Mouse (Mus musculus) heart, embryonic 15.5 days (tissue): Measurements from ENCODE around the gene Rasgrp1. TPM values are rescaled to one million over a fixed set of nuclear protein-coding genes. Genes with fewer than 3 reads are reported as not detected.

ENCODE experiments used
- ATAC-seq: fragments of 200-750 bp; cut with Nextera tagmentation; replicated peaks from 2 replicates; pipeline ENCODE4 v1.8.0; 2017; ENCODE audit warnings: low read depth, moderate TSS enrichment; ENCODE audit not compliant: insufficient number of reproducible peaks, insufficient read depth, low FRiP score
- H3K27ac ChIP-seq: fragments of 300-500 bp; sonication (generic); 2 replicates; pipeline ENCODE4 v1.5.1; 2015; ENCODE audit warnings: mild to moderate bottlenecking, inconsistent platforms
- H3K27me3 ChIP-seq: fragments of 300-500 bp; sonication (generic); 2 replicates; pipeline ENCODE4 v1.6.1; 2015; ENCODE audit warnings: inconsistent platforms
- H3K36me3 ChIP-seq: fragments of 300-500 bp; sonication (generic); 2 replicates; pipeline ENCODE4 v1.6.1; 2015; ENCODE audit warnings: mild to moderate bottlenecking, inconsistent platforms
- H3K4me1 ChIP-seq: fragments of 300-500 bp; sonication (generic); replicated peaks from 2 replicates; pipeline ENCODE4 v1.6.1; 2015; ENCODE audit warnings: inconsistent platforms
- H3K4me2 ChIP-seq: fragments of 300-500 bp; sonication (generic); 2 replicates; pipeline ENCODE4 v1.6.1; 2015; ENCODE audit warnings: inconsistent platforms, mild to moderate bottlenecking, moderate library complexity
- H3K4me3 ChIP-seq: fragments of 300-500 bp; sonication (generic); 2 replicates; pipeline ENCODE4 v1.5.1; 2015; ENCODE audit warnings: mild to moderate bottlenecking, inconsistent platforms
- H3K9ac ChIP-seq: fragments of 300-500 bp; sonication (generic); 2 replicates; pipeline ENCODE4 v1.6.1; 2015; ENCODE audit warnings: mild to moderate bottlenecking, inconsistent platforms
- H3K9me3 ChIP-seq: fragments of 300-500 bp; sonication (generic); replicated peaks from 2 replicates; pipeline ENCODE4 v1.6.1; 2016; ENCODE audit warnings: inconsistent platforms
- WGBS: fragments of 180-500 bp; shearing (Covaris S2); methylation state at CpG from one replicate; pipeline ENCODE4 v1.1.7; 2015; ENCODE audit warnings: mixed read lengths; 5-methylcytosine and 5-hydroxymethylcytosine counted together
- polyA plus RNA-seq: library from polyadenylated mRNA; unstranded; fragments of >200 nt; fragmentation: Nextera tagmentation; extraction: Ambion mirVana; gene quantifications from 2 replicates; pipeline ENCODE4 v1.2.1, GENCODE M21; 2015

Gene Rasgrp1
- polyA plus RNA-seq, 1 experiment from 2014 or later: 0.19 TPM

DNA sequence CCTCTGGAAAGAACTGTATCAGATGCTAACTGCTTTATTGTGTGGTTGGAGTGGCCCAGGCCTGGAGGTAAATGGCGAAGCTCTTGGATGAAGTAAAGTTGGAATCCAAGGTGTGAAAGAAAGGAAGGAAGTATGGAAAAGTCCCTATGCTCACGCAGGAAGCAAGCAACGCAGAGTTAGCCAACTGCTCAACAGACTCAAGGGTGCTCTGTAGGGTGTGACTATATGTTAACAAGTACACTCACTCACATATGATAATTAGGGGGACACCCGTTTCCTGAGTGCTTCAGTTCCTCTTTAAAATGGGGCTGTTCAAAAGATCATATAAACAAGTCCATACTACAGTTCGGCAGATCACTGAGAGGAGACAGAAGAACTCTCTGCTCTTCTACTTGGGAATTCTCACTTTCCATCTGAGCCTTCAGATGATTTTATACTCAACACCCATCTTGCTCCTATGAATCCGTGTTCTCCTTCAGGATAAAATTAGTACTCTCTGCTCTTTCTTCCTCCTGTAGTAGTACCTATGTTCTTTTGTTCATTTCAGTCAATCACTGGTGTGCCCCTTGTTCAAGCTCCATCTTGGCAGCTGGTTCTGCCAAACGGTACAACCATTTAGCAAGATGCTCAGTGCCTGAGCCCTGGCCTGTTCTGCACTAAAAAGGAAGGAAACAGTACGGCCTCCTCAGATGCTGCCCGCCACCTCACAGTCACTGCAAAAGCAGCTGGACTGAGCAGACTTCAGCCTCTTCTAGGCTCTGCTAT is 14.1 kb downstream of the Rasgrp1 start:
- no peaks in the 10 kb centered on the region for H3K4me1 ChIP-seq
- ATAC-seq: no peak
- no peak overlapping the region for H3K9ac ChIP-seq
- H3K27ac ChIP-seq: no peak overlapping the region
- H3K27me3 ChIP-seq: no peaks in the 10 kb centered on the region
- H3K9me3 ChIP-seq: no peaks in the 10 kb centered on the region
- H3K4me2 ChIP-seq: no peak overlapping the region
- 72% methylated on average over 9 of the region's 9 CpGs for WGBS
- H3K36me3 ChIP-seq: no peaks in the 10 kb centered on the region
- H3K4me3 ChIP-seq: no peak overlapping the region

DNA sequence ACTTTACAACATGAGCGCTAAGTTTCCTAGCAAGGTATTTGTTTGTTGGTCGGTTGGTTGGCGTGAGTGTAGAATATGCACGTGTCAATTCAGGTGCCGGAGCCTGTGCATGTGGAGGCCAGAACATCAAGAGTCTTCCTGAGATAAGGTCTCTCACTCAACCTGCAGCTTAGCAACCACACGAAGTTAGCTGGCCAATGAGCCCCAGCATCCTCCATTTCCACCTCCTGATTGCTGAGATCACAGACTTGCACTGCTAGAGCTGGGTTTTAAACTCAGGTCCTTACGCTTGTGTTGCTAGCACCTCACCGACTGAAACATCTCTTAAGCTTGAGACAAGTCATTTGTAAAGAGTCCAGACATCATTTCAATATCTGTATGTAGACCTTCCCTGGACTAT is 20.4 kb downstream of the Rasgrp1 start:
- WGBS: 81% methylated on average over 8 of the region's 8 CpGs
- Histone ChIP-seq H3K4me3 (no peak overlapping the region), H3K4me1 (no peaks in the 10 kb centered on the region), H3K9ac (no peak overlapping the region), H3K9me3 (no peaks in the 10 kb centered on the region), H3K27ac (no peak overlapping the region), H3K27me3 (no peaks in the 10 kb centered on the region), H3K4me2 (no peak overlapping the region), H3K36me3 (no peaks in the 10 kb centered on the region)
- no peak for ATAC-seq

DNA sequence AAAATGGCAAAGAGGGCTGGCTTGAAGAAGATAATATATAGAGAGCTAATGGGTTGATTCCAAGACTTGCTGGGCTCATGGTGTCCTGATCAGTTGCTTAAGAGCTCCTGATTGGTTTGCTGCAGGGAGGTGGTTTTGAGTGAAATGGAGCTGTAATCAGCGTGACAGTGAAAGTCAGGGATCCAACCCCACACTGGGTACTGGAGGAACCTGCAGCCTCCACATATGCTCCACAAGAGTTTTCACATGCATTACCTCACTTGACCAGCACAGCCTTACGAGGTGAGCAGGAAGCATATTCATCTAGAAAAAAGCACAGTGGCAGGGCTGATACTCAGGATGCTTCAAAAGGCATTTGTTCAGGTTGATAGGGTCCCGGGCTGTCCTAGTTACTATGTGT is 21.6 kb downstream of the Rasgrp1 start:
- Histone ChIP-seq H3K9me3 (no peaks in the 10 kb centered on the region), H3K9ac (no peak overlapping the region)
- ATAC-seq: no peak

GRCm38 (mm10) chr2:117318991-117319390 is 23.8 kb downstream of the Rasgrp1 start:
- ATAC-seq: no peak

More for the DNA sequence above, 21.6 kb downstream of the Rasgrp1 start:
- H3K4me1 ChIP-seq: no peaks in the 10 kb centered on the region
- no peaks in the 10 kb centered on the region for H3K36me3 ChIP-seq
- H3K27ac ChIP-seq: no peak overlapping the region
- H3K27me3 ChIP-seq: no peaks in the 10 kb centered on the region
- H3K4me2 ChIP-seq: no peak overlapping the region
- WGBS: 81% methylated on average over 3 of the region's 3 CpGs
- H3K4me3 ChIP-seq: no peak overlapping the region

GRCm38 (mm10) chr2:117313586-117314235 is 29.1 kb downstream of the Rasgrp1 start:
- H3K27ac ChIP-seq: no peak overlapping the region
- 83% methylated on average over 5 of the region's 5 CpGs for WGBS
- ATAC-seq: no peak
- no peak overlapping the region for H3K9ac ChIP-seq
- H3K27me3 ChIP-seq: no peaks in the 10 kb centered on the region
- no peaks in the 10 kb centered on the region for H3K9me3 ChIP-seq
- H3K4me1 ChIP-seq: no peaks in the 10 kb centered on the region
- no peaks in the 10 kb centered on the region for H3K36me3 ChIP-seq
- no peak overlapping the region for H3K4me3 ChIP-seq
- no peak overlapping the region for H3K4me2 ChIP-seq

More at GRCm38 (mm10) chr2:117318991-117319390, 23.8 kb downstream of the Rasgrp1 start:
- Histone ChIP-seq H3K9ac (no peak overlapping the region), H3K4me1 (no peaks in the 10 kb centered on the region), H3K36me3 (no peaks in the 10 kb centered on the region), H3K27ac (no peak overlapping the region), H3K9me3 (no peaks in the 10 kb centered on the region), H3K4me2 (no peak overlapping the region), H3K27me3 (no peaks in the 10 kb centered on the region), H3K4me3 (no peak overlapping the region)
- 77% methylated on average over 3 of the region's 3 CpGs for WGBS

DNA sequence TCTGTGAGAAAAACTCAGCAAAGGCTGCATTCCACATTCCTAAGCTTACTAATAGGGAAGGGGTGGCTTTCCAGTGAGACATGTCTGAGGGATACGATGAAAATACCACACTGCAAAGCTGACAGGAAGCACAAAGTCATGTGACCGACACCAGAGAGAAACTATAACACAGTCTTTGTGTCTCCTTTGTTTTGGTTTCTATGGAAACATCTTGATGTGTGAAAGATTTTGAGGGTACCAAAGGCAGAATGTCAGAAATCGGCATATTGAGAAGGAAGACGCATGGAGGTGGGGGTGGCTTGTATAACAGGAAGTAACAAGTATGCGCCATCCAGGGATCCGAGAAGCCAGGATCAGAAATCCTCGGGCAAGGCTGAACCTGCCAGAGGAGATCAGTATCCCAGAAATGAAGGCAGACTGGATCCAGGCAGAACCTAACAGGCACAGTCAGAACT is 30.3 kb downstream of the Rasgrp1 start:
- no peak overlapping the region for H3K27ac ChIP-seq
- no peak for ATAC-seq
- WGBS: 70% methylated on average over 7 of the region's 7 CpGs

DNA sequence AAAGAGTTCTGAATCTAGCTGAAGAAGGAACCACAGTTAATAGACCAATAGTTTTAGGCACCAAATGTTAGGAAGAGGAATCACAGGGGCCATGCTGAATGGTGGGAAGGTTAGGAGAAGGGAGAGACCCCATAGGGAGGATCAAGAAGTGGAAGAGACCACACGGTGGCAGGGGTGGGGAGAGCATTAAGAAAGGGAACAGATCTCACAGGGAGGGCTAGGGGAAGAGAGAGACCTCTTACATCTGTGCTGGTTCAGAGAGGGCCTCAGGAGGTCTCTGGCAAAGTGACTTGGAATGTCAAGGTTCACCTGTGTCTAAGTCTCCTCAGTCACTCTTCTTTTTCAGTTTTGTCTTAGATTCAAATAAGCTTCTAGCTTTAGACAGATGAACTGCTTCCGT is 30.8 kb downstream of the Rasgrp1 start:
- no peak overlapping the region for H3K9ac ChIP-seq
- no peak overlapping the region for H3K4me3 ChIP-seq
- no peak for ATAC-seq
- no peaks in the 10 kb centered on the region for H3K36me3 ChIP-seq
- H3K27ac ChIP-seq: no peak overlapping the region
- no peak overlapping the region for H3K4me2 ChIP-seq
- 42% methylated on average over 2 of the region's 2 CpGs for WGBS
- no peaks in the 10 kb centered on the region for H3K27me3 ChIP-seq
- no peaks in the 10 kb centered on the region for H3K9me3 ChIP-seq
- no peaks in the 10 kb centered on the region for H3K4me1 ChIP-seq

More for the DNA sequence above, 30.3 kb downstream of the Rasgrp1 start:
- H3K9ac ChIP-seq: no peak overlapping the region
- no peak overlapping the region for H3K4me3 ChIP-seq
- no peaks in the 10 kb centered on the region for H3K36me3 ChIP-seq
- no peaks in the 10 kb centered on the region for H3K27me3 ChIP-seq
- H3K4me2 ChIP-seq: no peak overlapping the region
- no peaks in the 10 kb centered on the region for H3K9me3 ChIP-seq
- H3K4me1 ChIP-seq: no peaks in the 10 kb centered on the region

DNA sequence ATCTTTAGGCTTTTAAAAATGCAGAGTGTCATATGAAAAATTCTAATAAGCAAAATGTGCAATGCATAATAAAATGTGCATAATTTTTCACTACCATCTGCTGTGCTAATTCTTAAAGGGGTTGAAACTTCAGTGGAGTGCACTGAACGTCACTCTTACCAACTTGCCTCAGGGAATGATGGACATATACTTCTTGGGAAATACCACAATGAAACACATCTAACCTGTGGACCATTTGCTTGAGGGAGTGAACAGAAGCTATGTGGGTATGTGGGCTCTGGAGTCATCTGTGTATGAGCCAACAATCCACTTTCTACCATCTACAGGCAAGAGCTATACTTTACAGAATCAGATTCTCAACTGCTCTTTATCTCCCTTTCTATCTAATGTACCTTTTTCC is 31.5 kb downstream of the Rasgrp1 start:
- Histone ChIP-seq H3K9me3 (no peaks in the 10 kb centered on the region), H3K9ac (no peak overlapping the region), H3K4me1 (no peaks in the 10 kb centered on the region), H3K36me3 (no peaks in the 10 kb centered on the region), H3K27me3 (no peaks in the 10 kb centered on the region), H3K4me3 (no peak overlapping the region), H3K27ac (no peak overlapping the region), H3K4me2 (no peak overlapping the region)
- ATAC-seq: no peak
- WGBS: 57% methylated on average over 1 of the region's 1 CpGs

GRCm38 (mm10) chr2:117309046-117309445 is 33.8 kb downstream of the Rasgrp1 start:
- Histone ChIP-seq H3K4me3 (no peak overlapping the region), H3K36me3 (no peaks in the 10 kb centered on the region), H3K9ac (no peak overlapping the region), H3K27ac (no peak overlapping the region), H3K4me2 (no peak overlapping the region), H3K9me3 (no peaks in the 10 kb centered on the region), H3K27me3 (no peaks in the 10 kb centered on the region), H3K4me1 (no peaks in the 10 kb centered on the region)
- 74% methylated on average over 2 of the region's 2 CpGs for WGBS
- ATAC-seq: no peak

GRCm38 (mm10) chr2:117307959-117308358 is 34.8 kb downstream of the Rasgrp1 start:
- no peak overlapping the region for H3K27ac ChIP-seq
- H3K4me1 ChIP-seq: no peaks in the 10 kb centered on the region
- 83% methylated on average over 3 of the region's 3 CpGs for WGBS
- H3K4me3 ChIP-seq: no peak overlapping the region
- no peak overlapping the region for H3K9ac ChIP-seq
- no peaks in the 10 kb centered on the region for H3K36me3 ChIP-seq
- no peaks in the 10 kb centered on the region for H3K9me3 ChIP-seq
- H3K4me2 ChIP-seq: no peak overlapping the region
- H3K27me3 ChIP-seq: no peaks in the 10 kb centered on the region
- no peak for ATAC-seq

- 83% methylated on average over 5 of the region's 5 CpGs for WGBS
- H3K27me3 ChIP-seq: no peaks in the 10 kb centered on the region
- no peak overlapping the region for H3K27ac ChIP-seq
- no peaks in the 10 kb centered on the region for H3K36me3 ChIP-seq
- H3K9ac ChIP-seq: no peak overlapping the region
- no peak overlapping the region for H3K4me3 ChIP-seq
- no peak for ATAC-seq
- H3K4me1 ChIP-seq: no peaks in the 10 kb centered on the region
- no peaks in the 10 kb centered on the region for H3K9me3 ChIP-seq
- H3K4me2 ChIP-seq: no peak overlapping the region
Measured at GRCm38 (mm10) chr2:117304941-117305340, 37.9 kb downstream of the Rasgrp1 start.
